In the genomic region with DNA sequence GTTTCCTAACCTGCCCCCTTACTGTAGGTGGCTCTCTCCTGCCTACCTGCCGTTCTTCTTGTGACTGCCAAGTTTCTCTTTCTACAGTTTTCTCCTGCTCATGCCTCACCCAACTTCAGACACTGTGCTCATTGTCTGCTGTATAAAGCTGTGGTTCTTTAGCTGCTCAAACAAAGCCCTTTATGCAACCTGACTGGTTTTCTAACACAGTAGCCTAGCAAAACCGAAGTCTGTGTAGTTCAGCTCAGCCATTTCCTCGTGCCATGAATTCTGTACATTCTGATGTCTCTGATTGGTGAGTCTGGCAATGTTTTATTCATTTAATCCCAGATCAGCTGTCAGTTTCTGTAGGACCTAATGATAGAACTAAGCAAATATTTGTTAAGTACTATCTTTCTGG, we compare ENCODE assay signal across 25 mouse cellular contexts. TPM values are rescaled to one million over a fixed set of nuclear protein-coding genes. Genes with fewer than 3 reads are reported as not detected.
DNase-seq lines count a peak whose midpoint lies in the region; ATAC-seq and TF ChIP-seq lines count a peak whose summit lies in the region.
"Had no signal": no experiment of that assay in that cellular context is flagged by ENCODE, and none has a peak within 500 bp of the region (broad histone marks: within the 10 kb centered on the region; RNA-seq: fewer than 3 reads in every experiment).

No protein-coding gene starts in this region.

- no peaks in the 10 kb centered on the region for H3K36me3 ChIP-seq in embryonic facial prominence, embryonic 14.5 days (ENCODE audit: control insufficient read depth, insufficient read depth, low read length)
- no peaks in the 10 kb centered on the region for H3K36me3 ChIP-seq in embryonic facial prominence, embryonic 10.5 days (replicated peaks)
- H3K36me3 ChIP-seq in lung, embryonic 14.5 days (ENCODE audit: insufficient read depth): no peaks in the 10 kb centered on the region
- no peaks in the 10 kb centered on the region for H3K36me3 ChIP-seq in lung, postnatal 0 days (ENCODE audit: insufficient read depth, low read length)
- H3K36me3 ChIP-seq in midbrain, embryonic 11.5 days (ENCODE audit: control insufficient read depth, insufficient read depth, low read length): no peaks in the 10 kb centered on the region
- no peaks in the 10 kb centered on the region for H3K36me3 ChIP-seq in midbrain, embryonic 10.5 days
- H3K36me3 ChIP-seq: embryonic facial prominence, embryonic 15.5 days; forebrain, embryonic 10.5 days; heart, embryonic 10.5 days; hindbrain, embryonic 12.5 days had no signal

- no peak overlapping the region for H3K4me3 ChIP-seq in embryonic facial prominence, embryonic 14.5 days (ENCODE audit: low read depth, low read length)
- no peak overlapping the region for H3K4me3 ChIP-seq in embryonic facial prominence, embryonic 10.5 days
- no peak overlapping the region for H3K4me3 ChIP-seq in lung, embryonic 14.5 days (ENCODE audit: low read depth, low read length)
- H3K4me3 ChIP-seq in lung, postnatal 0 days (ENCODE audit: low read depth, low read length): no peak overlapping the region
- no peak overlapping the region for H3K4me3 ChIP-seq in midbrain, embryonic 11.5 days (ENCODE audit: low read depth, low read length)
- H3K4me3 ChIP-seq in midbrain, embryonic 10.5 days: no peak overlapping the region
- H3K4me3 ChIP-seq: embryonic facial prominence, embryonic 15.5 days; erythroblast, embryonic 14.5 days; forebrain, embryonic 10.5 days; gastrocnemius, adult 2 months; heart, embryonic 10.5 days; hindbrain, embryonic 12.5 days had no signal

- 0 out of 2 replicates have a peak, but pooled peaks cover 7% of the 10 kb centered on the region for H3K4me1 ChIP-seq in embryonic facial prominence, embryonic 14.5 days (ENCODE audit: control insufficient read depth, insufficient read depth, low read length)
- peaks cover 8% of the 10 kb centered on the region for H3K4me1 ChIP-seq in embryonic facial prominence, embryonic 10.5 days
- H3K4me1 ChIP-seq in lung, embryonic 14.5 days (ENCODE audit: insufficient read depth): no peaks in the 10 kb centered on the region
- no peaks in the 10 kb centered on the region for H3K4me1 ChIP-seq in lung, postnatal 0 days (ENCODE audit: insufficient read depth, low read depth, low read length)
- H3K4me1 ChIP-seq in midbrain, embryonic 11.5 days (ENCODE audit: control insufficient read depth, insufficient read depth, low read length): peaks cover 7% of the 10 kb centered on the region
- peaks cover 9% of the 10 kb centered on the region for H3K4me1 ChIP-seq in midbrain, embryonic 10.5 days

- 0 out of 2 replicates have a peak overlapping the region, but pooled peaks have one; percentile 28 for H3K27ac ChIP-seq in embryonic facial prominence, embryonic 14.5 days (replicated peaks; ENCODE audit: low read depth, low read length)
- H3K27ac ChIP-seq in embryonic facial prominence, embryonic 10.5 days (replicated peaks): no peak overlapping the region
- H3K27ac ChIP-seq in lung, embryonic 14.5 days (ENCODE audit: low read depth): peak overlapping the region; percentile 37; the same call in 1 of the 2 replicates
- no peak overlapping the region for H3K27ac ChIP-seq in lung, postnatal 0 days (ENCODE audit: low read length)
- H3K27ac ChIP-seq in midbrain, embryonic 11.5 days (ENCODE audit: low read depth, low read length): no peak overlapping the region
- no peak overlapping the region for H3K27ac ChIP-seq in midbrain, embryonic 10.5 days (replicated peaks)
- H3K27ac ChIP-seq: embryonic facial prominence, embryonic 15.5 days; forebrain, embryonic 10.5 days; gastrocnemius, adult 2 months; heart, embryonic 10.5 days; hindbrain, embryonic 12.5 days had no signal

- 60% methylated on average over 3 of the region's 3 CpGs for WGBS in embryonic facial prominence, embryonic 14.5 days
- WGBS in embryonic facial prominence, embryonic 10.5 days: 71% methylated on average over 3 of the region's 3 CpGs
- 62% methylated on average over 3 of the region's 3 CpGs for WGBS in lung, embryonic 14.5 days
- 46% methylated on average over 3 of the region's 3 CpGs for WGBS in lung, postnatal 0 days
- 79% methylated on average over 3 of the region's 3 CpGs for WGBS in midbrain, embryonic 11.5 days
- whole genome bisulfite sequencing in midbrain, embryonic 10.5 days: 86% methylated on average over 3 of the region's 3 CpGs

- H3K9ac ChIP-seq in embryonic facial prominence, embryonic 14.5 days (ENCODE audit: low read depth, low read length): no peak overlapping the region
- H3K9ac ChIP-seq in lung, embryonic 14.5 days: no peak overlapping the region
- H3K9ac ChIP-seq in lung, postnatal 0 days (replicated peaks; ENCODE audit: low read depth): no peak overlapping the region
- no peak overlapping the region for H3K9ac ChIP-seq in midbrain, embryonic 11.5 days (ENCODE audit: low read length)
- H3K9ac ChIP-seq: embryonic facial prominence, embryonic 15.5 days; hindbrain, embryonic 12.5 days had no signal

- DNase-seq in embryonic facial prominence, embryonic 14.5 days (ENCODE audit: low spot score): peak; percentile 50
- DNase-seq in embryonic facial prominence, embryonic 10.5 days (ENCODE audit: low spot score): no peak
- peak; percentile 51 for DNase-seq in lung, embryonic 14.5 days
- no peak for DNase-seq in lung, postnatal 0 days (ENCODE audit: low spot score)
- DNase-seq in midbrain, embryonic 11.5 days (ENCODE audit: low spot score, missing footprints): peak; percentile 78
- no peak for DNase-seq in midbrain, embryonic 10.5 days (ENCODE audit: low spot score)
- DNase-seq in T-cell, adult 2 months (ENCODE audit: low spot score): no peak
- DNase-seq: adrenal gland, adult 2 months; adrenal gland, postnatal 25 days; B cell, adult 2 months; cerebellum, adult 18-20 months; cerebellum, adult 9-11 months; cerebellum, postnatal 36 days; gastrocnemius, adult 2 months; gastrocnemius, postnatal 25 days; heart, postnatal 10 days; heart, postnatal 4 days had no signal

- TF ChIP-seq EP300 in lung, postnatal 0 days (IDR thresholded peaks at IDR 0.05): no peak

- H3K4me2 ChIP-seq in embryonic facial prominence, embryonic 14.5 days (ENCODE audit: low read depth, low read length): no peak overlapping the region
- no peak overlapping the region for H3K4me2 ChIP-seq in lung, embryonic 14.5 days
- H3K4me2 ChIP-seq in lung, postnatal 0 days (replicated peaks; ENCODE audit: low read depth, low read length): no peak overlapping the region
- H3K4me2 ChIP-seq in midbrain, embryonic 11.5 days: no peak overlapping the region
- H3K4me2 ChIP-seq: embryonic facial prominence, embryonic 15.5 days; hindbrain, embryonic 12.5 days had no signal

- no peaks in the 10 kb centered on the region for H3K9me3 ChIP-seq in embryonic facial prominence, embryonic 14.5 days (ENCODE audit: control insufficient read depth, low read length)
- no peaks in the 10 kb centered on the region for H3K9me3 ChIP-seq in embryonic facial prominence, embryonic 10.5 days
- no peaks in the 10 kb centered on the region for H3K9me3 ChIP-seq in lung, embryonic 14.5 days (ENCODE audit: low read depth, low read length)
- no peaks in the 10 kb centered on the region for H3K9me3 ChIP-seq in lung, postnatal 0 days (ENCODE audit: low read length)
- no peaks in the 10 kb centered on the region for H3K9me3 ChIP-seq in midbrain, embryonic 11.5 days (ENCODE audit: control insufficient read depth, low read length)
- H3K9me3 ChIP-seq in midbrain, embryonic 10.5 days (replicated peaks): no peaks in the 10 kb centered on the region
- H3K9me3 ChIP-seq: embryonic facial prominence, embryonic 15.5 days; forebrain, embryonic 10.5 days; heart, embryonic 10.5 days; hindbrain, embryonic 12.5 days had no signal

- H3K27me3 ChIP-seq in embryonic facial prominence, embryonic 14.5 days (replicated peaks; ENCODE audit: control insufficient read depth, insufficient read depth, low read length): peaks cover 22% of the 10 kb centered on the region
- peaks cover 42% of the 10 kb centered on the region for H3K27me3 ChIP-seq in embryonic facial prominence, embryonic 10.5 days (replicated peaks; ENCODE audit: low read depth, poor library complexity, severe bottlenecking)
- peaks cover 13% of the 10 kb centered on the region for H3K27me3 ChIP-seq in lung, embryonic 14.5 days (ENCODE audit: insufficient read depth, low read length)
- no peaks in the 10 kb centered on the region for H3K27me3 ChIP-seq in lung, postnatal 0 days (replicated peaks; ENCODE audit: insufficient read depth, low read length)
- peaks cover 6% of the 10 kb centered on the region; the same call in 1 of the 2 replicates for H3K27me3 ChIP-seq in midbrain, embryonic 11.5 days (ENCODE audit: control insufficient read depth, insufficient read depth, low read length)
- H3K27me3 ChIP-seq in midbrain, embryonic 10.5 days (ENCODE audit: low read depth, poor library complexity, severe bottlenecking): peaks cover 42% of the 10 kb centered on the region

- no peak for TF ChIP-seq CTCF in lung, embryonic 14.5 days (IDR thresholded peaks at IDR 0.05; ENCODE audit: low read depth)
- no peak for TF ChIP-seq CTCF in lung, postnatal 0 days (IDR thresholded peaks at IDR 0.05)

- peak; percentile 24; the same call in 1 of the 2 replicates for ATAC-seq in embryonic facial prominence, embryonic 14.5 days (ENCODE audit: low read depth)
- no peak for ATAC-seq in lung, embryonic 14.5 days (ENCODE audit: insufficient read depth)
- ATAC-seq in lung, postnatal 0 days: no peak
- ATAC-seq in midbrain, embryonic 11.5 days (ENCODE audit: low FRiP score): no peak
- ATAC-seq: CD4-positive, CD25-positive, alpha-beta regulatory T cell, adult 4 months; forebrain, embryonic 14.5 days; Patski had no signal

RNA-seq across cellular contexts. Expression of a gene that starts 2.3 kb away (rescaled TPM):
- 4.3 and 5.3 TPM in 2 replicates for polyA plus RNA-seq in embryonic facial prominence, embryonic 14.5 days (2014; fragmentation: Nextera tagmentation; extraction: Ambion mirVana)
- 1.0 and 1.7 TPM in 2 replicates for polyA plus RNA-seq in embryonic facial prominence, embryonic 10.5 days (2016; fragmentation: Nextera tagmentation; extraction: Ambion mirVana)
- 4.3 and 4.6 TPM in 2 replicates for polyA plus RNA-seq in lung, embryonic 14.5 days (2014; fragmentation: Nextera tagmentation; extraction: Ambion mirVana)
- polyA plus RNA-seq in lung, postnatal 0 days (2015; fragmentation: Nextera tagmentation; extraction: Ambion mirVana): 8.8 and 10.7 TPM in 2 replicates
- polyA plus RNA-seq in midbrain, embryonic 11.5 days (2014; fragmentation: Nextera tagmentation; extraction: Ambion mirVana): 0.05 TPM in 1 of 2 replicates, not detected in the other
- polyA plus RNA-seq in midbrain, embryonic 10.5 days (2016; fragmentation: Nextera tagmentation; extraction: Ambion mirVana): 0.11 and 0.15 TPM in 2 replicates
- polyA plus RNA-seq: adrenal gland, adult 2 months; erythroblast, embryonic 14.5 days; forebrain, embryonic 14.5 days; Patski had no signal

RNA-seq across cellular contexts. Expression of a gene that starts 25.6 kb away (rescaled TPM):
- 2.8 and 3.5 TPM in 2 replicates for polyA plus RNA-seq in embryonic facial prominence, embryonic 14.5 days (2014; fragmentation: Nextera tagmentation; extraction: Ambion mirVana)
- 0.62 and 0.93 TPM in 2 replicates for polyA plus RNA-seq in embryonic facial prominence, embryonic 10.5 days (2016; fragmentation: Nextera tagmentation; extraction: Ambion mirVana)
- polyA plus RNA-seq in lung, embryonic 14.5 days (2014; fragmentation: Nextera tagmentation; extraction: Ambion mirVana): 2.1 and 2.2 TPM in 2 replicates
- 1.9 and 2.6 TPM in 2 replicates for polyA plus RNA-seq in lung, postnatal 0 days (2015; fragmentation: Nextera tagmentation; extraction: Ambion mirVana)
- polyA plus RNA-seq in midbrain, embryonic 11.5 days (2014; fragmentation: Nextera tagmentation; extraction: Ambion mirVana): 1.6 and 2.3 TPM in 2 replicates
- polyA plus RNA-seq in midbrain, embryonic 10.5 days (2016; fragmentation: Nextera tagmentation; extraction: Ambion mirVana): 0.42 and 1.2 TPM in 2 replicates
- polyA plus RNA-seq: erythroblast, embryonic 14.5 days; Patski had no signal

Comparison
In these comparisons a context has a peak if more than half of its experiments do, and no peak if none do; other contexts are left out.
1. DNase-seq: peak in embryonic facial prominence, embryonic 14.5 days (single experiment), lung, embryonic 14.5 days (single experiment) and midbrain, embryonic 11.5 days (single experiment); none in embryonic facial prominence, embryonic 10.5 days (single experiment), lung, postnatal 0 days (single experiment), midbrain, embryonic 10.5 days (single experiment) and T-cell, adult 2 months (single experiment).
2. H3K27ac ChIP-seq: peak in embryonic facial prominence, embryonic 14.5 days (single experiment) and lung, embryonic 14.5 days (single experiment); none in embryonic facial prominence, embryonic 10.5 days (single experiment), lung, postnatal 0 days (single experiment), midbrain, embryonic 11.5 days (single experiment) and midbrain, embryonic 10.5 days (single experiment).